Mouse (Mus musculus) hindbrain, postnatal 0 days (tissue): ENCODE data around the gene Cdcp2. TPM values are rescaled to one million over a fixed set of nuclear protein-coding genes. Genes with fewer than 3 reads are reported as not detected.

Source experiments
- ATAC-seq: fragments of 200-750 bp; cut with Nextera tagmentation; 2 replicates; pipeline ENCODE4 v1.8.0; 2017; ENCODE audit warnings: mild to moderate bottlenecking, moderate TSS enrichment, moderate library complexity
- DNase-seq: peaks from one replicate; pipeline ENCODE4 v3.0.0-alpha.2; 2015; ENCODE audit warnings: low spot score
- H3K27ac ChIP-seq: fragments of 300-500 bp; sonication (generic); 2 replicates; pipeline ENCODE4 v1.5.1; 2014; ENCODE audit warnings: mild to moderate bottlenecking
- H3K27me3 ChIP-seq: fragments of 300-500 bp; sonication (generic); 2 replicates; pipeline ENCODE4 v1.6.1; 2014; ENCODE audit warnings: low read length, mixed read lengths; ENCODE audit not compliant: insufficient read depth
- H3K36me3 ChIP-seq: fragments of 300-500 bp; sonication (generic); 2 replicates; pipeline ENCODE4 v1.6.1; 2014; ENCODE audit warnings: low read length, mixed read lengths; ENCODE audit not compliant: insufficient read depth
- H3K4me1 ChIP-seq: fragments of 300-500 bp; sonication (generic); 2 replicates; pipeline ENCODE4 v1.6.1; 2014; ENCODE audit warnings: antibody characterized with exemption, low read length, mixed read lengths; ENCODE audit not compliant: insufficient read depth
- H3K4me2 ChIP-seq: fragments of 300-500 bp; sonication (generic); 2 replicates; pipeline ENCODE4 v1.6.1; 2014; ENCODE audit warnings: low read depth, mild to moderate bottlenecking, low read length, moderate library complexity, mixed read lengths
- H3K4me3 ChIP-seq: fragments of 300-500 bp; sonication (generic); 2 replicates; pipeline ENCODE4 v1.5.1; 2014; ENCODE audit warnings: low read length
- H3K9ac ChIP-seq: fragments of 300-500 bp; sonication (generic); replicated peaks from 2 replicates; pipeline ENCODE4 v1.6.1; 2014; ENCODE audit warnings: mild to moderate bottlenecking, low read length, moderate library complexity, mixed read lengths
- H3K9me3 ChIP-seq: fragments of 300-500 bp; sonication (generic); 2 replicates; pipeline ENCODE4 v1.6.1; 2016; ENCODE audit warnings: low read length, mixed read lengths
- CTCF ChIP-seq: IDR thresholded peaks from 2 replicates; pipeline ENCODE4 v1.5.1; 2016; ENCODE audit warnings: antibody characterized with exemption, control low read depth, low read depth
- WGBS: fragments of 180-500 bp; shearing (Covaris S2); extraction: QIAGEN DNeasy Blood & Tissue Kit; methylation state at CpG from one replicate; pipeline ENCODE4 v1.1.7; 2014; 5-methylcytosine and 5-hydroxymethylcytosine counted together
- polyA plus RNA-seq: library from polyadenylated mRNA; unstranded; fragments of >200 nt; fragmentation: Nextera tagmentation; extraction: Ambion mirVana; gene quantifications from 2 replicates; pipeline ENCODE4 v1.2.1, GENCODE M21; 2015
- total RNA-seq: library from RNA; depleted of rRNA; stranded (reverse); fragments of >200 nt; gene quantifications from 2 replicates; pipeline ENCODE4 v1.2.3, GENCODE M21; 2014

Gene Cdcp2
- total and polyA plus RNA-seq, 2 experiments from 2014 or later, result 0.13 to 0.68 TPM

GRCm38 (mm10) chr4:107072343-107072742 is 24.3 kb upstream of the Cdcp2 start:
- H3K4me3 ChIP-seq, result no peak overlapping the region
- ATAC-seq, result no peak
- WGBS, result 77% methylated on average over 9 of the region's 9 CpGs

GRCm38 (mm10) chr4:107075456-107075855 is 21.2 kb upstream of the Cdcp2 start:
- Histone ChIP-seq H3K4me1 (no peaks in the 10 kb centered on the region), H3K27me3 (no peaks in the 10 kb centered on the region), H3K9me3 (no peaks in the 10 kb centered on the region), H3K36me3 (no peaks in the 10 kb centered on the region), H3K4me3 (no peak overlapping the region), H3K4me2 (no peak overlapping the region), H3K27ac (no peak overlapping the region), H3K9ac (no peak overlapping the region)
- no peak for ATAC-seq
- 67% methylated on average over 5 of the region's 5 CpGs for WGBS
- TF ChIP-seq CTCF, result no peak
- DNase-seq, result peak; percentile 30

More at GRCm38 (mm10) chr4:107072343-107072742, 24.3 kb upstream of the Cdcp2 start:
- no peaks in the 10 kb centered on the region for H3K27me3 ChIP-seq
- no peak for DNase-seq
- H3K36me3 ChIP-seq, result no peaks in the 10 kb centered on the region
- no peak for TF ChIP-seq CTCF
- H3K9ac ChIP-seq, result no peak overlapping the region
- no peak overlapping the region for H3K4me2 ChIP-seq
- H3K4me1 ChIP-seq, result no peaks in the 10 kb centered on the region
- H3K27ac ChIP-seq, result no peak overlapping the region
- no peaks in the 10 kb centered on the region for H3K9me3 ChIP-seq

GRCm38 (mm10) chr4:107078894-107079293 is 17.8 kb upstream of the Cdcp2 start:
- Histone ChIP-seq H3K27me3 (no peaks in the 10 kb centered on the region), H3K9ac (no peak overlapping the region), H3K9me3 (no peaks in the 10 kb centered on the region), H3K4me2 (no peak overlapping the region), H3K27ac (no peak overlapping the region), H3K4me1 (peaks cover 4% of the 10 kb centered on the region), H3K4me3 (no peak overlapping the region), H3K36me3 (no peaks in the 10 kb centered on the region)
- WGBS, result 84% methylated on average over 4 of the region's 4 CpGs
- no peak for TF ChIP-seq CTCF
- ATAC-seq (peak; percentile 28; the same call in 1 of the 2 replicates), DNase-seq (no peak)

GRCm38 (mm10) chr4:107079716-107080115 is 17.0 kb upstream of the Cdcp2 start:
- Histone ChIP-seq H3K36me3 (no peaks in the 10 kb centered on the region), H3K4me2 (no peak overlapping the region), H3K4me1 (peaks cover 12% of the 10 kb centered on the region), H3K4me3 (no peak overlapping the region), H3K27me3 (no peaks in the 10 kb centered on the region), H3K9me3 (no peaks in the 10 kb centered on the region), H3K27ac (no peak overlapping the region), H3K9ac (no peak overlapping the region)
- no peak for TF ChIP-seq CTCF
- DNase-seq (no peak), ATAC-seq (no peak)

- H3K27me3 ChIP-seq, result no peaks in the 10 kb centered on the region
- no peaks in the 10 kb centered on the region for H3K9me3 ChIP-seq
- H3K36me3 ChIP-seq, result no peaks in the 10 kb centered on the region
- no peak for TF ChIP-seq CTCF
- 93% methylated on average over 3 of the region's 3 CpGs for WGBS
- H3K4me1 ChIP-seq, result peaks cover 17% of the 10 kb centered on the region
- H3K9ac ChIP-seq, result no peak overlapping the region
- no peak for ATAC-seq
- DNase-seq, result no peak
- no peak overlapping the region for H3K27ac ChIP-seq
- H3K4me3 ChIP-seq, result no peak overlapping the region
- no peak overlapping the region for H3K4me2 ChIP-seq
Measured at GRCm38 (mm10) chr4:107082185-107082584, 14.5 kb upstream of the Cdcp2 start.

- Histone ChIP-seq H3K4me2 (no peak overlapping the region), H3K4me1 (peaks cover 17% of the 10 kb centered on the region), H3K9ac (no peak overlapping the region), H3K27ac (no peak overlapping the region), H3K9me3 (no peaks in the 10 kb centered on the region), H3K4me3 (no peak overlapping the region), H3K27me3 (no peaks in the 10 kb centered on the region), H3K36me3 (no peaks in the 10 kb centered on the region)
- ATAC-seq (no peak), DNase-seq (no peak)
- 73% methylated on average over 4 of the region's 4 CpGs for WGBS
- TF ChIP-seq CTCF, result no peak
Measured at GRCm38 (mm10) chr4:107083126-107083525, 13.6 kb upstream of the Cdcp2 start.

- ATAC-seq, result peak; percentile 76
- no peak for TF ChIP-seq CTCF
- peaks cover 17% of the 10 kb centered on the region for H3K4me1 ChIP-seq
- 11% methylated on average over 1 of the region's 1 CpGs for WGBS
- H3K27ac ChIP-seq, result peak overlapping the region; percentile 74
- H3K9ac ChIP-seq, result no peak overlapping the region
- H3K4me2 ChIP-seq, result no peak overlapping the region
- peak; percentile 41 for DNase-seq
- no peaks in the 10 kb centered on the region for H3K36me3 ChIP-seq
- H3K27me3 ChIP-seq, result no peaks in the 10 kb centered on the region
- H3K9me3 ChIP-seq, result no peaks in the 10 kb centered on the region
- H3K4me3 ChIP-seq, result no peak overlapping the region
Measured at GRCm38 (mm10) chr4:107084343-107084742, 12.3 kb upstream of the Cdcp2 start.
